Mouse (Mus musculus) A20 (cell line): Measurements from ENCODE around the gene Lgr5.

ENCODE experiments used
- DNase-seq: peaks from one replicate; pipeline ENCODE4 v3.0.0-alpha.2; 2011; ENCODE audit warnings: low read depth, low spot score

Gene Lgr5

DNA sequence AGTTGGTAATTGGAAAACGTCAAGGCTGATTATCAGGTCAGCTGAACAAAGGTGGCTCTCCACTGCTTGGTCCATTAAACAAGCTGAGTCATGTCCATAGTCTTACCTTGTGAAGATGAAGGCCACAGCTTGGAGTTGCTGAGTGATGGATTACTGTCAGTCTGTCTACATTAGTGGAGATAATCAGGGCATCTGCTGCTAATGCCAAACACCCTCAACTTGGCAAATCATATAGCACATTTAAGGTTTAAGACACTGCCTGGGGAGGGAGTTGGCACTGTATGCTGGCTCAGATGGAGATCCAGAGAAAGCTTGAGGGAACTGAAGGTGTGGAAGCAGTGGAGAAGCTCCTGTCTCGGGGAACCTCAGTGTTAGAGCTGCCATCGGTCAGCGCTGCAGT is 150.3 kb downstream of the Lgr5 start:
- DNase-seq = no peak

DNA sequence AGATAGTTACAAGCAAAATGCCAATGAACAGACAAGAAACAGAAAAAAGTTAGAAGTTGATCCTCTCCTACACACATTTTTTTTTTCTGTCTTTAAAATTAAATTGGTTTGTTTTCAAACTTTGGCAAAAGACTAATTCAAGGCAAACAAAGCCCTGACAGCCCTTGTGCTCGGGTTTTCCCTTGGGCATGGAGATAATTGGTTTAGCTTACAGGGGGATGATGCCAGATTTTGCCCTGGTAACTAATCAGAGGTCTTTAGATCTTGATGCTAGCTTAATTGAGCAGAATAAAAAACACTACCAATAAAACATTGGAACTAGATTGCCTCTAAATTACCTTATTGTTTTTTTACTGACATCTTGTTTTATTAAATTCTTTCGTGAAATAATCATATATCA is 162.2 kb downstream of the Lgr5 start:
- DNase-seq = no peak

DNA sequence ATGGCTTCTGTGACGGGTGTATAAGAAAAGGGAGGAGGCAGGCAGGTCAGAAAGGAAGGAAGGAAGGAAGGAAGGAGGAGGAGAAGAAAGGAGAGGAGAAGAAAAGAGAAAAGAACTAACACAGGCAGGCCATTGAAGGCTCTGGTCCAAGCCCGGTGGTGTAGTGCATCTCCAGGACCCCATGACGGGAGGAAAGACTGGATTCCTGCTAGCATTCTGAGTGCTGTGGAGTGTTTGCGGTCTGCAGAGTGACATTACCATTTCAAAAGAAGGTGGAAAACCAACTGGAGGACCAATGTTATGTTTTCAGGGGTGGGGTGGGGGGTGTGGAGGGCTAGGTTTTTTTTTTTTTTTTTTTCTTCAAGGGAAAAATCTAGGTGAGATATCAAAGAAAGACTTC is 165.6 kb downstream of the Lgr5 start:
- DNase-seq = no peak

DNA sequence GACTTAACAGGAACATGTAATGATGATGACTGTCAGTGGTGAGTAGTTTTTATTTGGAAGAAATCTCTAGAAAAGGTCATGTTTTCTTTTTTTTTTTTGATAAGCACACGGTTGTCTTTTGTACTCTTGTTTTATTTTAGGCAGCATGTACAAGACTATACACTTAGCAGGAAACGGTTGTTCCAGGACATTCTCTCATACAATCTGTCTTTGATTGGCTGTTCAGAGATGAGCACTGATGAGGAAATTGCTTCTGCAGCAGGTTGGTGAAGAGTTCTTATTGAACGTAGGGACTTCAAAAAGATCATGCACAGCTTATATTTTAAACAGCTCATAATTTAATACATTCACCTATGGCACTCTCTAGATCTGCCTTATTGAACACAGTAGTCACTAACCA is 173.5 kb downstream of the Lgr5 start:
- no peak for DNase-seq

DNA sequence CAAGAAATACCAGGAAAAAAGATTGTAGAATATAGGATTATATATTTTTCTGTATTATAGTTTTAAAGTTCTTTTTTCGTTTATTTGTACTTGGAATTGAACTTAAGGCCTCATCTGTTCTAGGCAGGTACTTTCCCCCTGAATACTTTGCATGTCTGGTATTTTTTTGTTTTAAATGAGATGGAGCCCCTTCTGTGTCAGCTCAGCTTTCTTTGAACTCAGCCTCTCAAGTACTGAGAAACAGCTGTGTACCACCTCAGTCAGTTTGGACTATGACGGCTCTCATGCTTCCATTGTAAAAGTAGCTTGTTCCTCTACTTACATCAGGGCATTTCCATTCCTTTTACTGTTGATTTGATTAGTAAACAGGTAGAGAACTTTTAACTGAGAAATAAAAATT is 174.1 kb downstream of the Lgr5 start:
- DNase-seq = no peak

DNA sequence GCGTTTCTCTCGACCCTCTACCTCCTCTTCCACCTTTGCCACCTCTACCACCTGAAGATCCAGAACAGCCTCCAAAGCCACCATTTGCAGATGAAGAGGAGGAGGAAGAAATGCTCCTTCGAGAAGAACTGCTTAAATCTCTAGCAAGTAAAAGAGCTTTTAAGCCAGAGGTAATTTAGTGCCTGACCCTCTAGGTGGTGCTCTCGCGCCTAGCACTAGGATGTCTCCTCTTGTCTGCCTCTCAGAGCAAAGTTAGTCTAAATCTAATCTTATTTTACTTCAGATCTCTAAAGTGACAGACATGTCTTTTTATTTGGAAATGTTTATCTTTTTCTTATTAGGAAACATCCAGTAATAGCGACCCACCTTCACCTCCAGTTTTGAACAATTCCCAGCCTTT is 181.2 kb downstream of the Lgr5 start:
- peak; percentile 66 for DNase-seq
